Mouse (Mus musculus): Measurements from ENCODE around the gene Rtn1.

DNA sequence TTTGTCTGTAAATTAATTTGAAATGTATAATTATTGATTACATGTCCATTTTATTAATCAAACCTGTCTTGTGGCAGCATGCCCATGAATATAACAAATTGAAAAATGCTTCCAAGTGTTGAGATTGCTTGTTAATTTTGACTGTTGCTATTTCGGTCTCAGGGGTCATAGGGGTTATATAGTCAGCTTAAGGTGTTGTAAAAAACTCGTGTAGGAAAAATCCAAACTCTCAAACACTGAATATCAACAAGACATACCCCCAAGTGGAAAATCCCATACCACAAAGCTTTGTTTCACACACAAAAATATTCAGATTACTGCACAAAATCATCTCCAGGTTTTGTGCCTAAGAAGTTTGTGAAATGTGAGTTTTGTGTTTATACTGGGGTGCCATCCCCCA, 18.5 kb downstream of the Rtn1 start:
- TF ChIP-seq CTCF (IDR thresholded peaks at IDR 0.05; ENCODE audit: low read depth) (no peak), EP300 (IDR thresholded peaks at IDR 0.05; ENCODE audit: low read depth) (no peak)
